Mouse (Mus musculus) retina, embryonic 14.5 days (tissue): ENCODE measurements around the gene Slco3a1.
A peak's percentile ranks its signal among the peaks of the same experiment; 100 is the strongest.

Experiments
- DNase-seq: peaks from one replicate; pipeline ENCODE4 v3.0.0-alpha.2; 2015; ENCODE audit warnings: low spot score

Slco3a1 gene

GRCm38 (mm10) chr7:74348318-74348890 lies 206.2 kb downstream of the Slco3a1 start:
- DNase-seq: no peak

- DNase-seq: no peak
Observed at GRCm38 (mm10) chr7:74347026-74347425, 207.6 kb downstream of the Slco3a1 start.

- DNase-seq: peak; percentile 41
Observed at GRCm38 (mm10) chr7:74346451-74346850, 208.1 kb downstream of the Slco3a1 start.

DNA sequence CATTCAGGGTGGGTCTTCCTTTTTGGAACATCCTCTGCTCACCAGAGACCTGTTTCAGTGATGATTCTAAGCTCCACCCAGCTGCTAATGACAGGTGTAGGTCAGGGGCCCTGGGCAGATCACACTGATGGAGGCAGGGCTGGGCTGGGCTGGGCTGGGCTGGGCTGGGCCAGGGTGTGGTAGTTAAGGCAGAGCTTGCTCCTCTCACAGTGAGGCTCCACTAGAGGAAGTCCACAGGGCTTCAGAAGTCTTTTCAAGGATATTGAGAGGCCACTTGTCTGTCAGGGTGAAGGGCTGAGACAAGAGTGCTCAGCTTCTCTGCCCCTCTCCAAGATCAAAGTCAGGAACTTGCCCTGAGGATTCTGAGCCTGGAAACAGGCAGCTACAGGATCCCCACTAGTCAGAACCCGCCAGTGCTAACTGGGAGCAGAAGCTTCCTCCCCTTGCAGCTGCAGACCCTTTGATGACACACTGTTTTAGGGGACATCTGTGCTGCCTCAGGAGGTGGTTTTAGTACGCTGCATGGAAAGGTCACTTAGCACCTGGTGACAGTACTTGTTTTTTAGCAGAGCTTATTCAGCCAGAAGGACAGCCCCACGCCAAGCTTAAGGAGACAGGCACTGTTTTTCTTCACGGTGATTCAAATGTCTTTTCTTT lies 213.3 kb downstream of the Slco3a1 start:
- no peak for DNase-seq

- DNase-seq: no peak
Observed at GRCm38 (mm10) chr7:74340419-74340954, 214.1 kb downstream of the Slco3a1 start.

GRCm38 (mm10) chr7:74337677-74338420 lies 216.7 kb downstream of the Slco3a1 start:
- DNase-seq: no peak

DNA sequence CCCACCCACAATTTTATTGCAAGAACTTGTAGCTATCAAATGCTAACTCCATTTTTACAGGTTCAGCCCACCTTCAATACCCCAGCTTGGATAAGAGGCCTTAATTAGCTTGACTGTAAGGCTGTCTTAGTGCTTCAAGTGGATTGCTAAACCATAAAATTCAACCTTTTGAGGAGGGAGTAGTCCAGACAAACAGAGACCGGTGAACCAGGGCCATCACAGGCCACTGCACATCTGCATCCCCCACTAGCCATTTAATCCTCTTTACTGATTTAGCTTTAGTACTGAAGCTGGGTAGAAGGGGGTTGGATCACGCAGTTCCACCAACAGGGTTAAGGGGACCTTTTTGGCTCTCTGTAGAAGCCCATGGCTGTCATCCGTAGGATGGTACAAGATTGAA lies 222.3 kb downstream of the Slco3a1 start:
- no peak for DNase-seq

DNA sequence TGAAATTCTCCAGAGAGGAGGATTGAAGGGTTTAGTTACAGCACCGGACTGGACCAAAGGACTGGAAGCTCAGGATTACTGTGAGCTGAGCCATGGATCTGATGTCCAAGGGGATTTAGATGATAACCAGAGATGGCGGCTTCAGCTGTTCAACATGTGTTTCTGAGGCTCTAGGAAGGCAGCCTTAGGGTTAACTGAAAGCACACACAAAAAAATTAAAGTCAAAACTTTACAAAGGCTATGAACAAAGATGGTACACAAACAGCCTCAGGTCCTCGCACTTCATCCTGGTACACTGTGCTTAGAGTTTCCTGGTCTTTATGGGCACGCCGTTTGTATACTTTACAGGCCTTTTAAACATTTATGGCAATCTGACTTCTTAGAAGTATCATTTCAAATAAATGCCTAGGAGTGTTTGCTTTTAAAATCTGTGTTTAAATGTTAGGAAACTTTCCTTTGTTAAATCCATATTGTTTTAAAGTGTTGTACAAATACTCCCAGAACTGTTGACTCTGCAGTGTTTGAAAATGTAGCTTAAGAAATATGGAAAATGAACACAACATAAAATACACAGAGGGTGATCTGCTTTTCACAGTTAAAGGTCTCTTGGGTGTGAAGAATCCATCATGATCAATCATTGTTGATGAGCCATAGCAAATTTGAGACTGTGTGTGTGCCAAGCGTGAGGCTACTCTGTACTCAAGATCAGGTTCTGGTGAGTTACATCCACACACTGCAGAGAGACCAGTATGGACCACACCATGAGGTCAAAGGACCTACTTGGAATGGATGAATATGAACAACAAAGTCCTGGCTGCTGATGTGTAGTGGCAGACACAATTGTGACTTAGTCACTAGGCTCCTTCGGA lies 223.5 kb downstream of the Slco3a1 start:
- DNase-seq: no peak

DNA sequence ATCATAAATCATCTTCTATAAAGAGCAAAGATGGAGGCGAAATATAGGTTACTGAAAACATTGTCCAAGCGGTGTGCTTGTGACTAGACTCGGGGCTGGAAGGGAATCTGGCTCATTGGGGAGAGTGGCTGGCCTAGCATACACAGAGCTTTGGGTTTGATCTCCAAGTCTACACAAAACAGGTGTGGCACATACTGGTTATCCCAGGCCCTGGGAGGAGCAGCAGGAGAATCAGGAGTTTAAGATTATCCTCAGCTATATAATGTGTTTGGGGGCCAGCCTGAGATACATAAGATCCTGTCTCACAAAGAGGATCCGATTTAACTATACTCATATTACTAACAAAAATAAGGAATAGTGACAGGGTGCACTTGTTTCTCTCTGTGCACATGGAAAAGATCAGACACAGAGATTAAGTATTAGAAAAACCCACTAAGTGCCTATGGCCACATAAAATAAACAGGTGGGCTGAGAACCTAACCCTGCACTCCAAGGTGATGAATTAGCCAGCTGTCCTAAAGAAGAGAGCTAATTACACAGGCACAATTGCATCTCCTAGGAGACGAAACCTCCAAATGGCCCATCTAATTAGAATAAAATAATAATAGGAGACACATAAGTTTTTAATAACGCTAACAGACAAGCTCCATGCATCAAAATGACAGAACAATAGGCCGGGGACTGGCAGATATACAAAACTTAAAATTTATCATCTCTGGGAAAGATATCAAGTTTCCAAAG lies 224.3 kb downstream of the Slco3a1 start:
- DNase-seq: no peak

GRCm38 (mm10) chr7:74329004-74329403 lies 225.6 kb downstream of the Slco3a1 start:
- no peak for DNase-seq

GRCm38 (mm10) chr7:74327716-74328115 lies 226.9 kb downstream of the Slco3a1 start:
- no peak for DNase-seq

GRCm38 (mm10) chr7:74325052-74325451 lies 229.5 kb downstream of the Slco3a1 start:
- no peak for DNase-seq

DNA sequence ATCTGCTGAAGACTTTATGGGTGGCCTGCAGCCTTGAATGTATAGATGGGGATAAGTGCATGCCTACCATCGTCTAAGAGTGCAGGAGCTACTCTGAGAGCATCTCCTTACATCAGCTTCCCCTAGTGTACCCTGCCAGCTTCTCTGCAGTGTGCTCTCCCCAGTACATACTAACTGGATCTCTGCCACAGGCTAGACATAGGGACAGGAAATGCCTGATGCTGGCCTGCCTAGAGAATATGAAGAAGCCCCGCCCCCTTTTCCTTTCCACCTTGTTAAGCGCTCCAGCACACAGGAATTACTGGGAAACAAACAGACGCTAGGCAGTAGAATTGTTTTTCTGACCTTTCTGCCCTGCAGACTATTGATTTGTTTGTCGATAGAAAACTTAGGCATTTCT lies 230.9 kb downstream of the Slco3a1 start:
- DNase-seq: peak; percentile 40

DNA sequence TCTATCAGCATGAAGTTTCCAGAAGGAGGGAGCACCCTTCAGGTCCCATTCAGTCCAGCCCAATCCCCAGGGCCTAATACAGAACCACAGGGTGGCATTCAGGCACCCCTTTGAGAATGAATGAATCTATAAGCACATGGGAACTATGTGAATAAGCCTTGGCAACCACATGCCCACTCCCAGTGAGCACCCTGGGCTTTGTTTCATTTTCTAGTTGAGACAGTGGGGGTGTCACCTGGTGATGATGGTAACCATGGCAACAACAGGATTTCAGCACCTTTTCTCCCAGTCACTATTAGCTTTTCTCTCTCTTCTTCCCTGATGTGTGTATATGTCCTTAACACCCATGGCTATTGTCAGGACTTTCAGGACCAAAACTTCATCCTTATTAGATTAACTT lies 231.4 kb downstream of the Slco3a1 start:
- no peak for DNase-seq

- no peak for DNase-seq
Observed at GRCm38 (mm10) chr7:74320635-74321034, 233.9 kb downstream of the Slco3a1 start.

DNA sequence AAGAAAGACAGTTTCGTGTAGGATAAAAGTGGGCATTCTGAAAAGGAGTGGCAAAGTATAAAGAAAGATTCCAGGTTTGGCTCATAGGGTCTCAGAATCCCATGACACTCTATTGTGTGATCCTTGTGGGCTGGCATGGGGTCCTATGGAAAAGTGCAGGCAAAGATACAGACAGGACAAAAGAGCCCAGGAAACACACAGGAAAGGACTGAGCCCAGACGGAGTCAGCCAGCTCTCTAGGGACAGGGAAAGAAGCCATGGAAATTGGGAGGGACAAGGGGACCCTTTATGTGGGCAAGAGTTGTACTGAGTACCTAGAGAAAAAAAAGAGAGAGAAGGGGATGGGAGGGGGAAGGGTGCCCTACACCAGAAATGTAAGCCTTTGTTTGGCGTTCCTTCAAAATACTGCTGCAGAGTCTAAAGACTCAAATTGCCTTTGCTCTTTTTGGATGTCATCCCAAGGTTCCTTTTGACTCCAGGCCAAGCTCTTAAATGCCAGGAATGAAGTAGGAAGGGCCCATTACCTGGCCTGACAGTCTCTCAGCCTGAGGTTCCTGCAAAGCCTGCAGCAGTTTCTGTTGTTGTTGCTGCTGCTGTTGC lies 238.6 kb downstream of the Slco3a1 start:
- DNase-seq: no peak

DNA sequence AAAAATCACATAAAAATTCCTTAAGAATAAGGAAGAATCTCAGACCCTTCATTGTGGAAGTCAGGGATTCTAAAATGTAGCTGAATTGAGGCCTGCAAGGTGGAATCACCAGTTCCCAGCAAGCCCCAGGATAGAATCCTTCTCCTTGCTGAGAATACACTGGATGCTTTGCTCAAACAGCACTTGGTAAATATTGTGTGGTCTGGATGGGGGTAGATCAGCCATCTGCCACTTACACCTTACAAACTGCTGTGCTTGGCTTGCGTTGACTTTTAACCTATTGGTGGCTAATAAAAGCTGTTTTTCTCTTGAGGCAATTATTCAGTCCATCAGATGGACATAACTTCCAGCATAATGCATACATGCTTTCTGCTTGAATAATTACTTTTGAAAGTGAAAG lies 240.3 kb downstream of the Slco3a1 start:
- DNase-seq: no peak

DNA sequence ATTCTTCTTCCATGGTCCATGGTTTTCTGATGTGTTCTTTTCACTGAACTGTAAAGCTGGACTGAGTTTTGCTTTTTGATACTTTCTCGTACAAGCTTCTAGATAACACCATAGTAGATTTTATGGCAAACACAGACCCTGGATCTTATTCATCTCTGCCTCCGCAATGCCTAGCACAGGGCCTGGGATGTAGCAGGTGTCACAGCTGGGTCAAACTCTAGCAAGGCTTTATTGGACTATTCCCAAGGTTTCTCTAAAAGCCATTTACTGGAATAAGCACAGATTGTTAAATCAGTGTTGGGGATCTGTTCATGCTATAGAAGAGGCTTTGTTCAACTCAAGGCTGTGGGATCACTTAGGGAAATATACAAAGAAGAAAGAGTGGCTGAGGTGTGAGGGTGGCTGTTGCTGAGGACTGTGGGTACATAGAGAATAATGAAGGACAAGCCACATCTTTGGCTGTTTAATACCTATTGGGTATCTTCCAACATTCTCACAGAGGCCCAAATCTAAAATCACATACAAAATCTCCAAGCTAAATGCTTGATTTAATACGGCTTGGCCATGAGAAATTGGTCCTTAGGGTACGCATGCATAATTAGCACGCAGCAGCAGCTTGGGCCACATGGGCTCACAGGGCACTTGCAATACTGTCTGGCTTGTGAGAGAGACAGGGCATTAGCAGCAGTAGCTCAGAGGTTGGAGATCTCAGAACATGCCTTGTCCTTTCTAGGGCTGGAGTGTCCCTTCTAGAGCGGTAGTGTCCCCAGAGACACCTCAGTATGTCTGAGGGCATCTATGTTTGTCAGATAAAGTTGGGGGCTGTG lies 241.1 kb downstream of the Slco3a1 start:
- no peak for DNase-seq

- DNase-seq: peak; percentile 43
Observed at GRCm38 (mm10) chr7:74311536-74311935, 243.0 kb downstream of the Slco3a1 start.
